Mouse (Mus musculus) urinary bladder, postnatal 36 days (tissue): ENCODE measurements around the gene Gm20388.

Source experiments
- DNase-seq, 2 experiments: peaks; one replicate each; pipeline ENCODE4 v3.0.0; 2022; ENCODE audit warnings: low spot score in 2 of 2, mixed read lengths in 1 of 2

Gene Gm20388

DNA sequence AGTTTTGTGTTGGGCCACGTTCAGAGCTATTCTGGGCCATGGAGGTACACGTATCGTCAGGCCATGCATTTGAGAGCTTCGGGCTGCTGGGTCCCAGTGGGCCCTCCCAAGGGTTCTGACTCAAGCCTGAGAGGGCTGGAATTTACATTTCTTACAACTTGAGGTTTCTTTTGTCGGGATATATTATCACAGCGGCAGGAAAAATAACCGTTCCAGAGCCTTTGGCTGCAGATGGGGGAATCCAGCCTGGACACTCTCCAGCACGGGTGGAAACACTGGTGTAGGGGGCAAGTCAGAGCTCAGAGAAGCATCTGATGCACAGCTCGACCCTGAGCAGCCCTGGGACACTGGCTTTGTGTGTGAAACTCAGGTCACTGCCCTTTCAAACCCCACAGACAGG is 2192.6 kb downstream of the Gm20388 start:
- DNase-seq = no peak

DNA sequence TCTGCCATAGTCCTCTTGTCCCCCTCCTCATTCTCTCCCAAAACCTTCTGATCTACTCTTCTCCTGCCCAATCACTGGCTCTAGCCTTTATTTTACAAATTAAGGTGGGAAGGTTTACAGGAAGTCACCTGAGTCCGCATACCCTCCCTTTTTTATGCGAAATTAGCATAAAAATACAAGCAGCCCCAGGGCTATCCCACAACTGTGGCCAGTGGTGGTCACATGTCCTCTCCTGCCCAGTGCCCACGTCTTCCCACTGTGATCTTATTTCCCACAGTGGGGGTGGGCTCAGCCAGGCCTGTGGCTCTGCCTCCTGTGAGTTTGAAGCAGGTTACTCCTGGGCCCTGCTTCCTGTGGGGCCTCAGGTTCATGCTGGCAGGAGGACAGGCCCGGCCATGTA is 2194.0 kb downstream of the Gm20388 start:
- DNase-seq = no peak

DNA sequence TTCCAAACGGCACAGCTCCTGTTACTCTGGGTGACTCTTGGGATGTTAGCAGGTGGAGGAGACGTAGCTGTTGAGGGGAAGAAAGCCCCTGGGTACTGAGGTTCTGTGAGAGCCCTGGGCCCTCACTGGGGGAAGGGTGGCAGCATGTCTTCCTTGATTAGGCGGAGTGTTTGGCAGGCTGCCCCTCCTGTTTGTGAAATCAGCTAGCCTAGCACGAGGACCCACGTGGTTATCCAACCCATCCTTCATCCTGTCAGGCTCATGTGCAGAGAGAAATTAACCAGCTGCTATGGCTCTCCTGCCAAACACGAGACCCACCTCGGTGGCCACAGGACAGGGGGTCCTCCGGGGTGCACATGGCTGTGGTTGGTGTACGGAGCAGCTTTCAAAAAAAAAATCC is 2195.6 kb downstream of the Gm20388 start:
- peak in 1 of 2 experiments; percentile 82 for DNase-seq

DNA sequence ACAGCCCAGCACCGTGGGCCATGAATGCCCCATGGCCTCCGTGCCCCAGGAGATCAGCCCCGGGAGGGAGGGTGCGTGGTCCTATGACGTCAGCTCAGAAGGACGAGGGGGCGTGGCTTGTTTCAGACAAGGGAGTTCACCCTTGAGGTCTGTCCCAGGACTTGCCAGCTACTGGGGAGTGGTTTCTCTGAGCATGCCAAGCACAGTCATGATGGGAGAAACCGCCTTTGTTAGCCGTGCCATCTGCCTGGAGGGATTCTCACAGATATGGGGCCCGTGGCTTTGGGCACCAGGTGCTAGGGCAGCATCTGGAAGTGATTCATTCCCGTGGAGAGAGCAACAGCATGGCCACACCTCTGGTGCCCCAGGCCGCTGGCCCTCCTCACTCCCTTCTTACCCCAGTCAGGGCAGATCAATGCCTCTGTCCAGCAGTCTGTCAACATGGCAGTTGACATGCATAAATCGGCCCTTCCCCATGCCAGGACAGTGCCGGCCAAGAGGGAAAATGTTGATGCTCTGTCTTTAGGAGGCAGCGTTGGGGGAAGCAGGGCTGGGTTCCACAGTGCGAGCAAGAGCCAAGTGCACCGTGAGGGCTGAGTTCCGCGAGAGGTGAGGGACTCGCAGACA is 2199.7 kb downstream of the Gm20388 start:
- DNase-seq = peak in 1 of 2 experiments; percentile 35

DNA sequence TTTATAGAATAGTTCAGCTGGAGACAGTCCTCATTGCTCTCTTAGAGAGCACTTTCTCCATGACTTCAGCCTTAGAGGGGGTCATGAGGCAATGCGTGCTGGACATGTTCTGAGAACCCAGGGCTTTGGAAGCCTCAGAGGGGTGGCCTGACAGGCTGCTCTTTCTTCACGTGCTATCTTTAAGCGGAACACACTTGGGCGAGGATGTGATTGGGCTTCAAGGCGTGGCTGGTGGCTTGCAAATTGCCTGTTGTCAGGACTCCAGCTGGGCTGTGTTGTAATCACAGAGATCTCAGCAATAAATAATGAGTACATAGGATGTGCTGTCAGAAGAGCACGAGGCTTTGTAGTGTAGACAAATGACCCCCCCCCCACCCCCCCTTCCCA is 2200.2 kb downstream of the Gm20388 start:
- peak in 1 of 2 experiments; percentile 73 for DNase-seq

DNA sequence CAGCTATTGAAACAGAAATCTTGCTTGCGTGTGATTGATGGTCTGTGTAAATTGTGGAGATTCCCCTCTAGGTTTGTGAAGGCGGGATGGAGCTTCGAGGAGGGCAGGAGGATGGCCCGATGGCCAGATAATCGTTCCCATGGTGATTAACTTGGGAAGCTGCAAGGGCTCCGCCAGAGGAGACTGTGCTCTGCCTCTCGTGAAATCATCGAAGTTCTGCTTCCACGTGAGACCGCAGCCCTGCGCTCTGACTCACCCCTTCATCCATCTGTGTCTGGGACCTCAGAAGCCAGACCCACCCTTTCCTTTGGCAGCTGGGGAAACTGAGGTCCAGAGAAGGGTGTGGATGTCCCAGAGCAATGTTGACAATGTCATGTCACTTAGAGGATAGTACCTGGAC is 2201.1 kb downstream of the Gm20388 start:
- DNase-seq = peak in 1 of 2 experiments; percentile 39

DNA sequence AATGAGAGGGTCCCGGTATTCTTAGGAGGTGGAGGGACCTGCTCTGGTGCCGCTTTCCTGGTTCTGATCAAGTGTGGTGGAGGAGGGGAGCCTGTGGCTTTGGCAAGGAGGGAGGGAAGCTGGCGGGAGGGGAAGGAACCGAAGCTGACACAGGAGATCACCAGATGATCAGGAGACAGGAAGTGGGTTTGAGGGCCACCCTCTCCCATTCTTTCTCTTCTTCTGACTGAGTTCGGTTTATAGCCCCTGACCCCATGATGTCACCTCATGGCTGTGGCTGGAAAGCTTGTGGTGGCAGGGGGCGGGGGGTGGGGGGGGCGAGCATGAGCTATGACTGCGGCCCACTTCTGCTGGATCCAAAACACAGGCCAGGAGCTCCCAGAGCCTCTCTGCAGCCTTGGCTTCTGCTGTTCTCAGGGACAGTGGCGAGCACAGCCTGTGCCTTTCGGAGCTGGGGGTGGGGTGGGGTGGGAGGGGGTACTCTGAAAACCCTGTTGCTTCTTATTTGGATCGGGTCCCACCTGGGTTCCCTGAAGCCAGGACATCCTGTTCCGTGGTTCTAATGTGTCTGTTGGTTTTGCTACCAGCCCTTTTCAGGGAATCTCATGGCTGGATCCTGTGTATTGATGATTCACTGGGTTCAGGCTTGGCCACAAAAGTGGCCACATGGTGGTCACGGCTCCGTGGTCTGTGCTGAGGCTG is 2201.8 kb downstream of the Gm20388 start:
- no peak for DNase-seq

DNA sequence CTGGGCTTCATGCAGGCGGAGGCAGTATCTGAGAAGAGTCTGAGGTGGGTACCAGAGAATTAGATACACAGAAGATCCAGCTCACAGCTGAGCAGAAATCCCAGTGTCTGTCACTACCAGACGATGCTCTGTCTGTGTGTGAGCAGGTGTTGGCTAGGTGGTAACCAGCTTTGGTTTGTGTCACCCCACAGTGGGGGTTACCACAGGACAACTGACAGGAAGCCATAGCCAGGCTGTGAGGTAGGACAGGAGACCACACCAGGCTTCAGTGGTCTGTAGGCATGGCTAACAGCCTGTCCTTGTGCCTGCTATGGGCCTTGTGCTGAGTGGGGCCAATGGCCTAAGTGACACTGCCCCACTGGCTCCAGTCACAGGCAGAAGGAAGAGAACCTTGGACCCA is 2204.2 kb downstream of the Gm20388 start:
- DNase-seq = no peak

DNA sequence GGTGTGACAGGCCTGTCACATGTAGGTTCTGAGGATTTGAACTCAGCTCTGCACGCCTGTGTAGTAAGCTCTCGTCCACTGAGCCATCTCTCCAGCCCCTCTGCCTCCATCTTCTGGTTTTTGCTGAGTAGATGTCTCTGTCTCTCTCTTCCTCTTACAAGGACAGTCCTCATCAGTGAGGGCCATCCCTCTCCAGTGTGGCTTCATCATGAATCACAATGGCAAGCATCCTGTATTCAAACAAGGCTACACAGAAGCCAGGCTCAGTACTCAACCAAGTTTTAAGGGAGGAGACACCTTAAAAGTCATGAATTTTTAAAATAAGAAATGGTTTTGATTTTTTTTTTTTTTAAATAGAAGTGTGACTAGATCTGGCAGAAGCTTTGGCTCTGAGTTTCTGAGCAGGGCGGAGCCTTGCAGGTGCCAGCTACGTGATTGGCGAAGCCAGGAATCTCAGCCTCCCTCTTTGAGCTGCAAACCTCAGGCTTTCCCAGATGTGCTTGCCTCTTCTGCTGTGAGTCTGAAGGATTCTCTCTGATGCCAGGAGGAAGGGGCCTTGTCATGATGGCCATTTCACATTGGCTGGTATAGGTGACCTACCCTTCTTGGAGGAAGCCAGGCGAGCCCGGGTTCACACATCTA is 2206.2 kb downstream of the Gm20388 start:
- DNase-seq = no peak

DNA sequence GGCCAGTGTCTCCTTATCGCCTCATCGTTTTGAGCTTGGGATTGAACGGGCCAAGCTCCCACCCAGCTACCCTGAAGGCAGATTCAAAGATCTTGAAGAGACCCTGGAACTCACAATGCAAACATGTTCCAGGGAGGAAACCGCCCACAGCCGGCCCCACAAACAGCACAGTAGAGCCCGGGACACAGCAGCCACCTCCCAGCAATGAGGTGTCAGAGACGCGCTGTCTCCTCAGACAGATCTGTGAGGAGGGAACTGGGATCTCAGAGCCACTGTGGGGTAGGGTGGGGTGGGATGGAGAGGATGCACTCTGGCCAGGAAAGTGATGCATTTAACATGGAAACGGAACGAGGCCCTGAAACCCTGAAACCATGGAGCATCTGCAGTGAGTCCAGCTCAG is 2207.5 kb downstream of the Gm20388 start:
- DNase-seq = no peak

DNA sequence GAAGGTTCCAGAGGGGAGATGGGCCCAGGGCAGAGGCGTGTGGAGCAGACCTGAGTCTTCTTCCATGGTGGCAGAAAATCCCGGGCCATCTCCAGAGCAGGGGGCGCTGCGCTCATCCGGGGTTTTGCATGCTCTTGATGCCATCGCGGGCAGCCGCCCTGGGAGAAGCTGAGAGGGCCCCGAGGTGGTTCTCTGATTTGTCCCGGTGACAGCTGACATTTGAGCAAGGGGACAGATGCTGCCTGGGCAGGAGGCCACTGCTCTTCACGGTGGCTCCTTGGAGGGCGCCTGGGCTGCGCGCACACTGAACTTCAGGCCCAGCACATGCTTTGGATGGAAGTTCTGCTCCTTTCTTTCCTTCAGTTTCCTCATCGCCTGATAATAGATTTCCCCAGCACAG is 2207.9 kb downstream of the Gm20388 start:
- no peak for DNase-seq

DNA sequence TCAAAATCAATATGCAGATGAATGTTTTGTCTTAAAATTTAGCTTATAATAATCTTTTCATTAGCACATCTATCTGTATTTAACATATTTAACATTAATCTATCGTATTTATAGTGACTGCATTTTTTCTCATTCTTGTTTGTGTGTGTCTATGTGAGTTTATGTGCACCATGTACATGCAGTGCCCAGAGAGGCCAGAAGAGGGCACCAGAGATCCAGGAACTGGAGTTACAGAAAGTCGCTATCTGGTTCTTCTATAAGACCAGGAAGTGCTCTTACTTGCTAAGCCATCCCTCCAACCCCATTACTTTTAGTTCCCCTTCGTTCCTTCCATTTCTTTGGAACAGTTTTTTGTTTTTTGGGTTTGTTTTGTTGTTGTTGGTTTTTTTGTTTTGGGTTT is 2213.7 kb downstream of the Gm20388 start:
- DNase-seq = no peak

DNA sequence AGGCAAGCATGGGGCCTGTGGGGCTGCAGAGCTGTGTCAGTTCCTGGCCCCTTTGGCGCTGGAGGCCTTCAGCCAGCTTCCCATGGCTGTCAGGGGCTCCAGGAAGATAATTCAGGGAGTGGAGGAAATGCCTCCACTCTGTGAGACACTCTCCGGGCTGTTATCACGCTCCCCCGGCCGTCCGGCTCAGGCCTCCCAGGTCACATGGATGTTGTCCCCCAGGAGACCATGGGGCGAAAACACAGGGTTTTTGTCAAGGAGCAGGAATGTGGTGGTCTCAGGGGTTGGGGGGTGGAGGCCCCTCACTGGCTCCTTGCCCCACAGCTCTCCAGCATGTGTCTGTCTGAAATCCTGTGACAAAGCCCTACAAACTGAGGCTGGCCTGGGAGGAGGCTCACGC is 2216.0 kb downstream of the Gm20388 start:
- no peak for DNase-seq

DNA sequence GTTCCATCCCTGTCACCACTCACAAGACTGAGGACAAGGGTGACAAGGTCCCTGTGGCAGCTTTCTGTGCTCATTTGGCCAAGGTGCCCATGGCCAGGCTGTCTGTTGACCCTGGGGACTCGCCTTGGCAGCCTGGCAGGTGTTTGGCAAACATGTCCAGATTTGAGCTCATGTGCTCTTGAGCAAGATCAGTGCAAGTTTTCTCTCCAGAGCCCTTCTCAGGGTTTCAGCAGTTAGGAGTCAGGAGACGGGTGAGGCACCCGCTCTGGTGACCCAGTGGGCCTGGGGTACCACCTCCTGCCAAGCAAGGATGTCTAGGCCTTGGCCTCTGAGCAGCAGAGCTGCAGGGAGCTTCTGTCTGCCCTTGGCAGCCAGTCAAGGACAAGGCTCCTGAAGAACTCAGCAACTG is 2223.5 kb downstream of the Gm20388 start:
- DNase-seq = peak in 1 of 2 experiments; percentile 70

DNA sequence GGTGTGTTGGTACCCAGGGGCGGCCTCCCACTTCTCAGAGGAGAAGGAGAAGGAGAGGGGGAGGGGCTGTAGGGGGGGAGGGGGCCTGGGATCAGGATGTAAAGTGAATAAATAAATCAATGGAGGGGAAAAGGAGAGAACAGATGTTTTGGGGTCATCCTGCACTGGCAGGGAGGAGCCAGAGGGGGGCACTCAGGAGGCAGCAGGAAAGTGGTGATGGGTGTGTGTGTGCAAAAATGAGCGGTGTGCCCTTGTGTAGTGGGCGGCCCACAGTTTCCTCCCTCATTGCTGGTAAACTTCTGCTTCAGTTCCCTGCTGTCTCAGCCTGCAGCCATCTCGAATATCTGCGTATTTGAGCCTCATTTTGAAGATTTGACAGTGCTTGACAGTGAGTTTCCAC is 2224.9 kb downstream of the Gm20388 start:
- no peak for DNase-seq

DNA sequence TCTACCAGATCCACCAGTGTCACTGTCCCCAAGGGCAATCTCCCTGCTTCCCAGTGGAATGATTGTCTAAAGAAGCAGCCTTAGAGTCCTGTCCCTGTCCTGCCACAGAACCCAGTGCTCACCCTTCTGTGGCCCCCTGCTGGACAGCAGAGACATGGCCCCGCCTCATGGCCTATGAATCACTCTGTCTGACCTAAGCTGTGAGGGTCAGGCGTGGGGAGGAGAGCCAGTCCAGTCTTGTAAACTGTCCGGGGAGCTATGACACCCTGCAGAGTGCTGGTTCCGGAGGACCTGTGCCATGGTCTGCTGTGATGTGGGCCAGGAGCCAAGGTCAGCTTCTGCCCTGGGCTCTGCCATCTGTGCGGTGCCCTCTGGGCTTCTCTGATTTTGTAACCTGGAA is 2229.1 kb downstream of the Gm20388 start:
- DNase-seq = peak; percentile 75 to 87

DNA sequence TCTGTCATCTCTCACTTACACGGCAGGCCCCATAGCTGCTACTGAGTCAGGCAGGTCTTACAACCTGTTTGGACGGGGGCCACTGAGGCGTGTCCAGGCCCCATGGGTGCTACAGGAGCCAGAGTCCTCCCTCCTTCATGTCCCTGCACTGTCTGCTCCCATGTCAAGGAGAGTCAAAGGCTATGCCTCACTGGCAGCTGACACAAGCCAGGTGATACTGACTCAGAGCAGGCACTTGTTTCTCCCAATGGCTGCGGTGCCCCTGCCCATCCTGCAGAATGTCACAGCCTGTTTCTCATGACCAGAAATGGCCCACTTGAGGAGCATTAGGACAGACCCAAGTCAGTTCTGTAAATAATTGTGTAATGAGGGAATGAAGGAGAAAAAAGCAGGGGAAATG is 2229.8 kb downstream of the Gm20388 start:
- no peak for DNase-seq

DNA sequence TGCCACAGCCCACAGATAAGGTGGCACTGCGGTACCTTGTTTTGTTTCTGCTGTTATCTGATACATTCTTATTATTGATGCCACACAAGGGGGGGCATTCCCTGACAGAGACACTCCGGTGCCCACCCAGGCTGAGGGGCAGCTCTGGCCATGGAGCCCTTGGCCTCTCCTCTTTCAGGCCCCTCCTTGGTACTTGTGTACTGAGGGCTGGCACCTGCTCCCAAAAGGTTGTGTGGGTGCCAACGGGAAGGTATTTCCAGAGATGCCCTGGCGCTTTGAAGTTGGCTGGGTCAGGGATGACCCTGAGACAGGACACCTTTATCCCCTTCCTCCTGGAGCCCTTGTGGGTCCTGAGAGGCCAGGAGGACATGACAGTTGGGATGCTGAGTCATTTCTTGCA is 2231.8 kb downstream of the Gm20388 start:
- DNase-seq = no peak

DNA sequence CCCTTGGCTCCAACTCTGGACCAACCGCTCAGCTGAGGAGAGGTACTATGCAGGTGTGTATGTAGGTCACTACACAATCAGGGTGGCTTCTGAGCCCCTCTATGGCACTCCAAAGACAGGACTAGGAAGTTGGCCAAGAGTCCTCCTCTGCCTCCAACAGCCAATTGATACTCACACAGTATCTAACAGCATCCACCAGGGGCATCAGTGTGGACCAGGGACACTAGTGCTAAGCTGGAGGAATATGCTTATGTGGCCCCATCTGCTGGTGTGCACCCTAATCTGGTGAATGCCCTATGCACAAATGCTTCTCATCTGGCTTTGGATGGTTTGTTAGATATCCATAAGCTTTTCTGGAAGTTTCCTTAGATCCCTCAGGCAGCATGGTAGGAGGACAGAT is 2232.6 kb downstream of the Gm20388 start:
- no peak for DNase-seq

DNA sequence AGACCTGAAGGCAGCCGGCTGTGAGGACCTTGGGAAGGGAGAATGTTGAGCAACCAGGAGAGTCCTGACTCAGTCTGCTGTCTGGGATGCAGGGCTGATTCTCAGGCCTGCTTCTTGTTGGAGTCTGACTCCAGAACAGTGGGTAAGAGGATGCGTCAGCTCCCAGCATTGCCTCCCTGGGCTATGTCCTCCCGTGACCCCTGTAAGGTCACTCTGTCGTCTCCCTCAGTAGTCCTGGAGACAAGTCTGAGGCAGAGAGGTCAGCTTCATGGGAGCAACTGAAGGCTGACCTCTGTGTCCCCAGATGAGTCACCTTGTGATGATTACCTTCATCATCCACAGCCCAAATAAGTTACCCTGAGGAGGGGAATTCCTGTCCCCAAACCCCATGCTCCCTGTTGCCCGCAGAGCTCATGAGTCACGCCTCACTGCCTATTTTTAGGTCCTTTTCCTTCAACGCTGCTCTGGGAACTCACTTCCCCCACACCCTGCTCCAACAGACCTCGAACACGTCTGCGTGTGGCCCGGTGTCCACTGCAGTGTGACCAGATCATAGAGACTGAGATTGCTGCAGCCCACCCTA is 2234.2 kb downstream of the Gm20388 start:
- no peak for DNase-seq

DNA sequence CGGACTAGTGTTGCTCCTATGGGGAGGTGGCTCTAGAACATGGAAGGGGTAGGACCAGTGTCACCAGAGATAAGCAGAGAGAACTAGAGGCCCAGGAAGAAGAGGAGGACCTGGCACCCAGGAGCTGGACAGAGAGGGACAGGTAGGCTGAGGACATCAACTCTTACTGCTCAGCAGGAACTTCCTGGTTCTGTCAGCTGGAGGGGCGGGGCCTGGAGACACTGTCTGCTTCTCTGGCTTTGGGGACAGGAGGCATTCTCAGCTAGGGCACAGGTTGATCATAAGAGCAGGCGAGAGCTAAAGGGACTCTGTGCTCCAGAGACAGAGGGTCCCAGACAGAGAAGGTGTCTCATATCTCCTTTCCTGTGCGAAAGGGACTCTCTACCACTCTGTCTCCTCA is 2238.4 kb downstream of the Gm20388 start:
- DNase-seq = no peak

DNA sequence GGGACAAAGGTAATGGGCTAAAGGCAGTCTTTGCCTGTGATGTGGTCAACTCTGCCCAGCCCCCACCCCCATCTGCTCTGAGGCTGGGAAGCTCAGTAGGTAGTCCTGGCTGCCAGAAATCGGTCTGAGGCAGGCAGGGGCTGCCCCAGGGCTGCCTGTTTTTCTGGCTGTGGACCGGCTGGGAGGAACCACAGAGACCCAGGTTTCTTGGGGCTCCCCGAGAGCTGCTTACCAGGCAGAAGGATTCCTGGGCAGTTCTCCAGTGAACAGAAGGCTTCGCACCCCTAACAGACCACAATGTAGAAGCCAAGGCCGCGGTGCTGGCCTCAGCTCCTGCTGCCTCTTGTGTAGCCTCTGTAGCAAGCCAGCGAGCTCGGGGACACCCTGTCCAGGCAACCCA is 2239.0 kb downstream of the Gm20388 start:
- DNase-seq = no peak

DNA sequence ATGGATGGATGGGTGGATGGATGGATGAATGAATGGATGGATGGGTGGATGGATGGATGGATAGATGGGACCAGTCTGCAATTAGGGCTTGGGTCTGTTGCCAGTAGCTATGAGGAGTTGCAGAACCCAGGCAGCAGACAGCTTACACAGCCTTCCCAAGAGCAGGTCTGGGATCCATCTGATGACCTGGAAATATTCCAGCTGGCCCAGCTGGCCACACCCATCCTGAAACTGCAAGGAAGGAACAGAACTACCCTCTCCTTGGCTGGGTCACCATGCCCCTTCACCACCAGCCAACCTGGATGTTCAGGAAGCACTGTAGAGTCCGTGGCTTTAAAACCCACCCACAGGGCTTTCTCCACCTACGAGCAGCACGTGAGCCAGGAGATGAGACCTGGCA is 2240.9 kb downstream of the Gm20388 start:
- no peak for DNase-seq
